Mouse (Mus musculus) embryo, embryonic 10 days (tissue): ENCODE results near the gene Mbip.

Experiments
- DNase-seq: peaks from one replicate; pipeline ENCODE4 v3.0.0-alpha.2; 2015; ENCODE audit warnings: low spot score

Gene Mbip

GRCm38 (mm10) chr12:56345367-56346089 is at the start of gene Mbip:
Mbip (minus strand) TSS chr12:56345894.
- peak; percentile 98 for DNase-seq

DNA sequence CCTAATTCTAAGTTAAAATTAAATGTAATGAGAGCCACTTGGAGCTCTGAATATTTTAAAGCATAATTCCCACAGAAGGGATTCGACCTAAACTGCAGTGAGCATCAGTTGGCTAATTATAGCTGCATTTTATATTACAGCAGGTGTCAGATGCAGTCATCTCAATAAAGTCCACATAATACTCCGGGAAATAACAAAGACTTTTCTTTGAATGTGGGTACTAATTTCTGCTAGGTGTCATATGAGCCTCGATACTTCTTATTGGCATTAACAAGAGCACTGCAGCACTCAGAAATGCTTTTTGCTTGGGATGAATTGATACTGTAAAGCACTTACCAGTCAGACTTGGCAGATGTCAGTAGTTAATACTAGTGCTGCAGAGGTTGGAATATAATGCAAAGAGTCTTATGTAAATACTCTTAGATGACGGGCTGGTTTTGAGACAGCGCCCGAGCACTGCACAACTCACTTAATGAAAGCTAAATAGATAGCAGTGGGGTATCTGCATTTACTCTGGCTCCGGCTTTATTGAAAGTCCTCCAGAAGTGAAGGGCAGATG is 42.0 kb upstream of the Mbip start:
- no peak for DNase-seq

GRCm38 (mm10) chr12:56386955-56387646 is 41.4 kb upstream of the Mbip start:
- DNase-seq = peak; percentile 9

GRCm38 (mm10) chr12:56344771-56345314 is 851 bp downstream of the Mbip start:
- no peak for DNase-seq

DNA sequence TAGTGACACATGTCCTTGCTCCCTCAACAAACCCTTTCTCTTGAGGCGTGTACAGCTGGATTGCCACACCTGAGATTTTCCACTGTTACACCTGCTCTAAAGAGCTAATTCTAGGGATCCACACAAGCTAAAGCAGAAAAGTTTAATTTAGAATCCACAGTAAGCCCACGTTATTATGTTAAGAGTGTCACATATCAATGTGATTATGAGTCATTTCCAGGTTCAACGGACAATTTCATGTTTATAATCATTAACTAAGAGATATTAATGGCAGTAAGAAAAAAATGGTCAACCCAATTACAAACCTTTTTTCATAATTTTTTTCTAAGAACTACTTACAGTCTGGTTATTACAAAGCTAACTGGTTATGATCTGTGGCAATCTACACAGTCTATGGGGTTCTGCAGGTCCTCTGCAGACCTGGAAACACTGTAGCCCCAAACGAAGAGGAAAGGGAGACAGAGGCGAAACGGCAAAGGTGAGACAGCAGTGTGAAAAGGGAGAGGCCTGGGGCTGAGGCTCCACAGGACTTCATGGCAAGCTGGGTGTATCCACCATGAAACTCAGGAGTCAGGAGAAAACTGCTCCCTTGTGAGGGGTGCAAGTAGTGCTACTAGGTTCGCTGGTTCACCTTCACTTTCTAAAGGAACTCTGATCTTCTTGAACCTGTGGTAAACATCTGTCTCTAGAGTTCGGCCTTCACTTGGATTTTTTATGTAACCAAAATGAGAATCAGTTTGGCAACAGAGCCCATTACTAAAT is 6.2 kb downstream of the Mbip start:
- DNase-seq = no peak

- DNase-seq = no peak
Observed at GRCm38 (mm10) chr12:56333461-56333860, 12.2 kb downstream of the Mbip start.

DNA sequence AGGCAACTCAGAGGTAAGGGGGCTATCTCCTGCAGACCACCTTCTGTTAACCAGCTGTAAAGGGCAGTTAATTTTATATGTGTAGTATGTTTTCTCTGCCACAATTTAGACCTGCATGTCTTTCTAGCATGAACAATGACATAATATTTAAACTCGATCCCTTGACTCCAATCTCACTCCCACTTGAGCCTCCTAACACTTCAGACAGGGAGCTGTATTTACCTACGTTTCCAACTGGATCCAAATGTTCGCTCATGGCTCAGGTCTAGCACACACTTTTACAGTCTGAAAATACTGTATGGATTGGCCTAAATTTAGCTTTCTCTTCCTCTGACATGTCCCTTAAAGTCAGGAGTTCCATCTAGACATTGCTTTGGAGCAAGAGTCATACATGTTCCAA is 13.2 kb downstream of the Mbip start:
- no peak for DNase-seq

DNA sequence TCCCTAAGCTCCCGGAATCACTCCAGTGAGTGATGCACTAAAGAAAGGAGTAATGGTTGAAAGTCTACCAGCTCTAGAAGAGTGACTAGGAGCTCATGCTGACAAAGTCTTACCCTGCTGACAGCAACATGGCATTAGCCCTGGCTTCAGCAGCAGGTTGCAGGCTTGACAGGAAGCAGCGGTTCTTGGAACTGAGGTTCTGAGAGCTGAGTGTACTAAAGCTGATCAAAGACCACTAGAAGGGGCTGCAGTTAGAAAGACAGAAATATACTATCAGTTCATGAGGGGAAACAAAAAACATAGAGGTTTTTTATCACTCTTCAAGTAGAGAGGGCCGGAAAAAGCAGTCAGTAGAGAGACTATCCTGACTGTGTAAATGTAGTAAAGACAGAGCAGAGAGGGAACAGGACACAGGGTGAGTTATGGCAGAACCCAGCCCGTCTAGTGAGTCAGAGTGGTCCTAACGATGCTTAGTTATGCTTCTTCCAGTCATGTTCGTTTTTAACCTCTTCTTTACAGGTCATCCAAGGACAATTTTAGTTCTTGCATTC is 18.2 kb downstream of the Mbip start:
- DNase-seq = no peak

DNA sequence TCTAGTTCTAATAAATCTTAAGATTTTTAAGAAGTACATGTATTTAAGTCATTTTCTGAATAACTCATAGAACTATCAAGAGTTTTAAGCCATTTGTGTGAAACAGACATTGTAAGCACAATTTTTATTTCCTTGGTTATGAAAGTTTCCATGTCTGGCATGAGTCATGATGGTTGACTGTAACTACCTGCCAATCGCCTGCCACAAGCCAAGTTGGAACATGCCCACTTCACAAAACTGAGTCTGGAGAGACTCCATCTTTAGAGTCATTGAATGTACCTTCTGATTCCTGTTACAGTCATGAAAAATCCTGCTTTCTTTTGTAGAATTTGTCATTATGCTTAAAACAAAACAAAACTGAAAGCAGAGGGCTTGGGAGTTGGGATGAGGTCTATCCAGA is 19.8 kb downstream of the Mbip start:
- DNase-seq = no peak

GRCm38 (mm10) chr12:56318941-56319340 is 26.8 kb downstream of the Mbip start:
- no peak for DNase-seq

- DNase-seq = no peak
Observed at GRCm38 (mm10) chr12:56318059-56318458, 27.6 kb downstream of the Mbip start.

DNA sequence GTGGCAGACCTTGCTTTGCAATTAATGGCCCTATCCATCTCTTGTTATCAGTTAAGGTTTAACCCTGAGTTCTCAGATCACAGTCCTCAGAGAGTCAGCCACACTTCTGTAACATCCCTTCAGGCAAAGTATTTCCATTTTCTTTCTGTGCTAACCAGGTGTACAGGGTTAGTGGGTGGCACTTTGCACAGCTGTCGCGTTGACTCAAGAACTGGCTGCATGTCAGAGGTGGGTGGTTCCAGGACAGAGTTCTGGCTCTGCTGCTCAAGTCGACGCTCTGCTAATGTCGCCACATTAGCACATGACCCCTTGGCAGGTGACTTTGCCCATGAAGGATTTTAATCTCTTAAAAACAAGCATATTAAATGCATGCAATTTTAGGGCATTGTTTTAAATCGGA is 39.9 kb downstream of the Mbip start:
- DNase-seq = no peak

- DNase-seq = no peak
Observed at GRCm38 (mm10) chr12:56302321-56303017, 43.2 kb downstream of the Mbip start.

GRCm38 (mm10) chr12:56301487-56302293 is 44.0 kb downstream of the Mbip start:
- DNase-seq = peak; percentile 56

- no peak for DNase-seq
Observed at GRCm38 (mm10) chr12:56299610-56300009, 46.1 kb downstream of the Mbip start.

DNA sequence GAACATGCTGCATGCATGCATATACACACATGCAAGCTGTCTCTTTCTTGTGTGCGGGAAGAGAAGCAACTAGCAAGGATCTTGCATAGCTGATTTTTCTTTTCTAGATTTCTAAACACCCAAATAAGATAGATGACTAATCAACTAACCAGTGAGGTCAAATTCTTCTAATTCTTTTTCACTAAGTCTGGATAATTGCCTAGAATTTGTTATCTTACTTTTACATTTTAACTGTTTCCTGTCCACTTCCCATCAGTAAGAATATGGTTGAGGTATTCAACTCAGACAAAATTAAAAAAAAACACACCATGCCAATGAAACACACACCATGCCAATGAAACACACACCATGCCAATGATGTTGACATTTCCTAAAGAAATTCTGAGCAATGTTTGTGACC is 46.8 kb downstream of the Mbip start:
- DNase-seq = no peak

DNA sequence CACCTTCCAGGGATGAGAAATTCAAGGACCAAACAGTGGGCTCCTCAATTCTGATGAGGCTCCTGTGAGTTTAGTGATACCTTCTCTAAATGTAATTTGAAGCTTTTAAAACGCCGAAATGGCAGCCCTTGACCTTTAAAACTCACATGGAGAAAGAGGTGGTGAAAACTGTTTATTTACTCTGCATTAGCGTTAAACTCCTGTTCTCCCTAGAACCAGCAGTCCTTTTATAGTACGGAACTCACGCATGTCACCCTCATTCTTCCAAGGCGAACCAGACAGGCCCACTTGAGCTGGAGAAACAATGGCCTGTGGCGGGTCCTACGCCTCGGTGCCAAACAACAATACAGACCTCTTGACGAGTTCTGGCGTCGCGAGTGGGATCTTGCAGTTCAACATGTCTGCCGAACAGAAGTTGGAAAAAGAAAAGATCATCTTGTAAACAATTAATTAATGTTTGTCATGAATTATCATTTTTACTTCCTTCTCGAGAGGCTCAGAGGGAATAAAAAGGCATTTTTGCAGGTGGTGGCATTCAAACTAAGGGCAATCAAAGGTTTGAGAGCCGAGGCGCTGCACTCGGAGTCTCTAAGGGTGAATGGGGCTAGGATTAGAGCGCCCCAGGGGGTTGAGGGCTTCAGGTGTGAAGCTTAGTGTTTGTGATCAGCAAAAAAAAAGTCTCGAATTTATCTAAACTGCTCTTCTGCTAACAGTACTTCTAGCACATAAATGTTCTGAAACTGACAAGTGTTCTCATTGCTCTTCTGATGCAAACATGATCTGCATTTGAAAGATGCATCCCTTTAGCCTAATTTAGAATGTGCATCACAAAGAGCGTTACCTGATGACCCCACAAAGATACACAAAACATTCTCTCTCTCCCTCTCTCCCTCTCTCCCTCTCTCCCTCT is 47.5 kb downstream of the Mbip start:
- peak; percentile 31 for DNase-seq

- DNase-seq = no peak
Observed at GRCm38 (mm10) chr12:56297099-56297498, 48.6 kb downstream of the Mbip start.

GRCm38 (mm10) chr12:56296524-56296923 is 49.2 kb downstream of the Mbip start:
- peak; percentile 28 for DNase-seq
